Mouse (Mus musculus) cerebellum, adult 2 months (tissue): ENCODE data around the gene Fhad1. TPM values are rescaled to one million over a fixed set of nuclear protein-coding genes. Genes with fewer than 3 reads are reported as not detected.

Source experiments
- DNase-seq, 2 experiments: peaks; one replicate each; pipeline ENCODE4 v3.0.0; 2021
- H3K27ac ChIP-seq: fragments of 200-500 bp; 2 replicates; pipeline ENCODE4 v1.5.1; 2012; ENCODE audit warnings: low read length, control low read depth, inconsistent platforms; ENCODE audit not compliant: insufficient read depth
- H3K27me3 ChIP-seq: fragments of 200-500 bp; 2 replicates; pipeline ENCODE4 v1.6.1; 2012; ENCODE audit warnings: inconsistent platforms, mild to moderate bottlenecking, low read length, moderate library complexity; ENCODE audit not compliant: control insufficient read depth, insufficient read depth
- H3K4me1 ChIP-seq: fragments of 200-500 bp; 2 replicates; pipeline ENCODE4 v1.6.1; 2011; ENCODE audit warnings: low read length; ENCODE audit not compliant: control insufficient read depth, insufficient read depth
- H3K4me3 ChIP-seq: fragments of 200-500 bp; replicated peaks from 2 replicates; pipeline ENCODE3; 2011; ENCODE audit warnings: mild to moderate bottlenecking, low read depth, low read length, control low read depth; ENCODE audit not compliant: insufficient read depth
- CTCF ChIP-seq: fragments of 200-500 bp; IDR thresholded peaks from 2 replicates; pipeline ENCODE4 v1.5.1; 2011; ENCODE audit warnings: low read depth, mild to moderate bottlenecking, control low read depth, low read length, moderate library complexity, borderline replicate concordance; ENCODE audit not compliant: insufficient read depth
- POLR2A ChIP-seq: fragments of 200-500 bp; IDR thresholded peaks from 2 replicates; pipeline ENCODE4 v1.6.1; 2011; ENCODE audit warnings: low read length, control low read depth, borderline replicate concordance; ENCODE audit not compliant: insufficient read depth
- WGBS: fragments of 180-500 bp; shearing (Covaris S2); methylation state at CpG from one replicate; pipeline ENCODE4 v1.1.7; 2018; 5-methylcytosine and 5-hydroxymethylcytosine counted together
- polyA plus RNA-seq: library from polyadenylated mRNA; depleted of rRNA; stranded (reverse); fragments of >200 nt; gene quantifications from 2 replicates; pipeline ENCODE4 v1.2.3, GENCODE M21; 2012

Fhad1 gene
- polyA plus RNA-seq, 1 experiment: 2.1 TPM

DNA sequence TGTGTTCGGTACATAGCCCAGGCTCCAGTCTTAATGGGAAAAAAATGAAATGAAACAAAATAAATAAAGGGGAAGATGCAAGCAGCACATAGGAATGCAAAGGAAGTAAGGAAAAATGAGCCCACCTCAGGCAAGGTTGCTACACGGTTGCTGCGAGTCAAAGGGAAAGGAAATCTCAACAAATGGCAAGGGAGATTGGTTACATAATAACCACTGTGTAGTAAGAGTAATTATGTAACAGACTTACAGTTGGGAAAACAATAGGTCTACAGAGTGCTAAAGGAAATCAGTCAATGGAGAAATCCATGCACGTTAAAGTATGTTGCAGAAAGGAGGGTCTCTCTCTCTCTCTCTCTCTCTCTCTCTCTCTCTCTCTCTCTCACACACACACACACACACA, 55.3 kb downstream of the Fhad1 start:
- Histone ChIP-seq H3K4me3 (no peak overlapping the region), H3K4me1 (no peaks in the 10 kb centered on the region), H3K27me3 (no peaks in the 10 kb centered on the region), H3K27ac (no peak overlapping the region)
- no peak for TF ChIP-seq CTCF
- no peak for TF ChIP-seq POLR2A
- WGBS: 88% methylated on average over 4 of the region's 4 CpGs
- DNase-seq: no peak

DNA sequence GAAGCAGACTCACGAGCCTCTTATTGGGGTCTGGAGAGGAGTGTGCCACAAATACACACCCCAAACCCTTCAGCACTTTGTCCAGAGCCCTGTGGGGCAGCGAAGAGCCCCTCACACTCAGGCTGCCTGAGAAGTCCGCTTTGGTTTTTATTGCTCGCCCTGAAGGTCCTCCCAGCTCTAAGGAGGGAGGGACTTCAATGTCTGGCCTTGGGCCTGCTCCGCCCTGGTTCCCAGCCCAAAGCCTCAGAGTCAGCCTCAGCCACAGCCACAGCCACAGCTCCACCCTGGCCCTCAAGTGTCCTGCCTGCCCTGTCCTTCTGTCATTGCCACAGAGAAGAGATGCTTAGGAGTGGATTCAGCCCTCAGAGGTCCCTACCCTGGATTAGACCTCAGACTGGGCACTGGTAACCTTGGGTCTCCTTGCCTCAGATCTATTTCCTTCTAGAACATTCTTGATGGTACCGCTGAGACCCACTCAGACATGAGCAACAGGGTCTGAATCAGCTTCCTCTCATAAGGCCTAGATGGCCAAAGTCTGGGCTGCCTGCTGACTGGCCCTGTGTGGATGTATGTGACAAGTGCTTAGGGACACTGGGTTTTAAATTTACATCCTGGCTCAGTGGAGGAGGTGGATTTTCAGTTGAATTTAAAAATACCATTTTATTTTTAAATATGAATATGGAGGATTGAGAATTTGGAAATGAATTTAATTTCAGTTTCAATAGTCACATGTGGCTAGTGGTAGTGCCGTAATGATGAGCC, 56.1 kb downstream of the Fhad1 start:
- peak in 1 of 2 experiments; percentile 8 for DNase-seq
- Histone ChIP-seq H3K27ac (no peak overlapping the region), H3K4me3 (no peak overlapping the region), H3K4me1 (no peaks in the 10 kb centered on the region), H3K27me3 (no peaks in the 10 kb centered on the region)
- WGBS: 67% methylated on average over 7 of the region's 7 CpGs
- TF ChIP-seq POLR2A (no peak), CTCF (no peak)

DNA sequence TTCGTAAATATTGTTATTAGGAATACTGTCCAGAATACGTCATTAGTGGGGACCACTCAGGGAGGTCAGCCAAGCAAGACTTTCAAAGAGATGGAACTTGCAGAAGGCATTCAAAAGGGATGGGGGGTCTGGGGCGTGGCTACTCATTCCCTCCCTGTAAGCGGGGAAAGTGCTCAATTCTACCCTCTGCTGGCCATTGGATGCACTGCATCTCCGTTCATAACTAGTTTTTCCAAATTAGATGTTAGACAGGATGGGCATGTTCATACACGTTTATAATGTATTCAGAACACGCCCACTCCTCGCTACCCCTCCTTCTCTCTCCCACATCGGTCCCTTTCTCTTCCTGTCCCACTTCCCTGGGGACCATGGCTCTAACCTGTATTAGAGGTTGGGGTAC, 56.7 kb downstream of the Fhad1 start:
- peak; percentile 49 to 74 for DNase-seq
- H3K27ac ChIP-seq: no peak overlapping the region

DNA sequence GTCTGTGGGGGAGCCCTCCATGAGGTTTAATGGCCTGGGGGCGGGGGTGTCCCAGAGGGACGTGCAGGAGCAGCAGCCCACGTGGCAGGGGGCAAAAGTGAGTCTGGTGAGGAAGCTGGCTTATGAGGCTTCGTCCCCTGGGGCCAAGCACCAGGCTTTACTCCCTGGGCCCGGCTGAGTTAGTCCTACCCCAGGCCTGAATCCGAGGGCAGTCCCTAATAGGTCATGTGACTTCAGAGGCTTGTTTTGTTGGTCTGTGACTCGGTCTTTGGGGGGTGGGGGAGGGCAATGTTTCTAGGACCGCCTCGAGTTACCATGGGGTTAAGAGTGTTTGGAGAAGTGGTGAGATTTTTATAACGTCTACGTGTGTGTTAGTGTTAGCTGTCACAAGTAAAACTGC, 57.1 kb downstream of the Fhad1 start:
- no peaks in the 10 kb centered on the region for H3K27me3 ChIP-seq
- 33% methylated on average over 11 of the region's 11 CpGs for WGBS
- no peak overlapping the region for H3K4me3 ChIP-seq
- H3K27ac ChIP-seq: no peak overlapping the region
- no peak for TF ChIP-seq CTCF
- no peak for TF ChIP-seq POLR2A
- DNase-seq: no peak
- no peaks in the 10 kb centered on the region for H3K4me1 ChIP-seq

More for the DNA sequence above, 56.7 kb downstream of the Fhad1 start:
- Histone ChIP-seq H3K27me3 (no peaks in the 10 kb centered on the region), H3K4me3 (no peak overlapping the region), H3K4me1 (no peaks in the 10 kb centered on the region)
- TF ChIP-seq CTCF (peak; percentile 83), POLR2A (no peak)
- 3% methylated on average over 9 of the region's 9 CpGs for WGBS

DNA sequence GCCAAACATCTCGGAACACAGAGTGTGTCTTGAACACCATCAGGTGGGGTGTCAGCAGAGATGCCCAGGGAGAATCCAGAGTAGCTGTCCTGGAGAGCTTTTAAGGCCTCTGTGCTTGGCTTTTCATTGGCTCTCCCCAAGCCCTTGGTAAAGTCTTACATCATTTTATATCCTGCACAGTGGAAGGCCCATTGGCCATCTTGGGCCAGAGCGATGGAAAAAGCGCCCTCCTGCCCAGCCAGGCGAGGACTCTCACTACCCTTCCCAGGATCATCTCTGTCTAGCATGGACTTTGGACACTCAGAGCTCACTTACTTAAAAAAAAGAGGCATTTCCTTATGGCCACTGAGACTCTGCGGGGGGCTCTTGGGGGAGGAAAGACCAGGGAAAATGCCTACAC, 58.0 kb downstream of the Fhad1 start:
- WGBS: 96% methylated on average over 5 of the region's 5 CpGs
- H3K27ac ChIP-seq: no peak overlapping the region
- TF ChIP-seq POLR2A (no peak), CTCF (no peak)
- no peak overlapping the region for H3K4me3 ChIP-seq
- H3K27me3 ChIP-seq: no peaks in the 10 kb centered on the region
- DNase-seq: no peak
- H3K4me1 ChIP-seq: no peaks in the 10 kb centered on the region

DNA sequence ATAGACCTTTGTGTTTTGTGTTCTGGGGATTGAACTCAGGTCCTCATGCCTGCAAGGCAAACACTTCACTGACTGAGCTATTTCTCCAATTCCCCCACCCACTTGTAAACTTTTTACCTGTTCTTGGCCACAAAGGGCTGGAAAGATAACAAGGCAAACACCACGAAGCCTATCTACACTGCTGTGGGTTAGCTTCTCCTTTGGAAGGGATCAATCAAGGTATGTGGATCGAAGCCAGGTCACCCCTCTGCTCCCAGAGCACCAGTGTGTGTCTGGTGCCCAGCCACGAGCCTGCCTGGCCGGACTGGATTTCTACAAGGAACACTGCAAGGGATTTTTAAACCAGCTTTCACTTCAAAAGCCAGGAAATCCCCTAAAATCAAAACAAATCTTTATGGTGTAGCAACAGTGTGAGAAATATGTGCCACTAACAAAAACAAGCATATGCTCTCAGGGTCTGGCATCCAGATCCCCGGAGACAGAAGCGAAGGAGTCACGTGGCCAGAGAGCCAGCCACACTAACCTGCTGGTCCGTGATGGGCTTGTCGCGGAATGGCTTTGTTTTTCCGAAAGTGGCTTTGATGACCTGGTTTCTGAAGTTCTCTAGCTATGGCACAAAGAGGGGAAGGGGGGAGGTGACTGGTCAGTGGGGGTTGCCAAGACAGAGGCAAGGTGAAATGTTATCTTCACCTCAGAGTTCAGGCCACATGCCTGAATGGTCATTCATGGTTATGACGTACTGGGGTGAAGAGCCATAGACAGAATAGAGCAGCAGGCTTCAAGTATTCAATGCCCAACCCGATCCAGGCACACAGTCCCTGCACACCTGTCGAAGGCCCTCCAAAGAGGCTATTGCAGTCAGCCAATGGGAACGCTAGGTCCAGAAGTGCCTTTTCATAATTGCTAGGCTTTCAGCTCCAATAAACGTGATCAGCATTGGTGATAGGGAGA, 59.8 kb downstream of the Fhad1 start:
- TF ChIP-seq POLR2A (no peak), CTCF (no peak)
- Histone ChIP-seq H3K4me1 (no peaks in the 10 kb centered on the region), H3K27ac (no peak overlapping the region), H3K27me3 (no peaks in the 10 kb centered on the region), H3K4me3 (no peak overlapping the region)
- no peak for DNase-seq
- 57% methylated on average over 16 of the region's 16 CpGs for WGBS

DNA sequence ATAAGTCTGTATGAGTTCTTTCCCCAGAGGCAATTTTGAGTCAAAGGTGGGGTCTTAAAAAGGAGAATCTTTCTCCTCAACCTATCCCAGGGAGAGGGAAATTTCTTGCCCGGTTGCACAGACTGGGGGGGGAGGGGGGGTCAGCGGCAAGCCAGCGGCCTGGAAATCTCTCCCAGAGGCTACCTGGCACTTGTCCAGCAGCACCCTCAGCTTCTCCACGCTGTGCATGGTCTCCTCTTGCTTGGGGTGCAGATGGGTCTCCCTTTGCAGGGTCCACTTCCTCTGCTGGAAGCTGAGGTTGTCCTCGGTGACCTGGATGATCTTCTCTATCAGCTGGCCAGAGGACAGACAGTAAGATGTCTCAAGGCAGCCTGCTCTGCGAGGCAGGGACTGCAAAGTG, 61.0 kb downstream of the Fhad1 start:
- TF ChIP-seq CTCF (no peak), POLR2A (no peak)
- no peak for DNase-seq

DNA sequence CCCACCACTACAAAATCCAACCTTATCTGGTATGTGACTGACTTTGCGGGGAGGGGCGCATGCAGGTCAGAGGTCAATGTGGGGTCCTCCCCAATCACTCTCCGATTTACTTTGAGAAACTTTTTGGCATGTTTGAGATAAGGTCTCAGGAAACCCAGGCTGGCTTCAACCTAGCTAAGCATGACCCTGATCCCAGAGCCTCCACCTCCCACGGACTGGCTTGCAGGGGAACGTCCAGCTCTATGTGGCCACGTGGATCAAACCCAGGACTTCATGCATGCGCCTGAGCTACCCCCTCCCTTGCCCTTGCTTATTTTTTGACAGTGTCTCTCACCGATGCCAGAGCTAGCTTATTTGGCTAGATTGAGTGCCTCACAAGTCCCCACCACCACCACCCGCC, 61.6 kb downstream of the Fhad1 start:
- DNase-seq: no peak
- TF ChIP-seq POLR2A: no peak
- 72% methylated on average over 9 of the region's 9 CpGs for WGBS
- Histone ChIP-seq H3K4me3 (no peak overlapping the region), H3K4me1 (no peaks in the 10 kb centered on the region), H3K27me3 (no peaks in the 10 kb centered on the region), H3K27ac (no peak overlapping the region)

More for the DNA sequence above, 61.0 kb downstream of the Fhad1 start:
- no peak overlapping the region for H3K4me3 ChIP-seq
- no peaks in the 10 kb centered on the region for H3K27me3 ChIP-seq
- H3K27ac ChIP-seq: no peak overlapping the region
- no peaks in the 10 kb centered on the region for H3K4me1 ChIP-seq
- 43% methylated on average over 6 of the region's 6 CpGs for WGBS
